Mouse (Mus musculus): ENCODE results near the gene Ptprn2. TPM values are rescaled to one million over a fixed set of nuclear protein-coding genes. Genes with fewer than 3 reads are reported as not detected.

Ptprn2 gene
- total RNA-seq, 4 experiments from 2014 or later, result 314 to 341 (median 329) TPM

DNA sequence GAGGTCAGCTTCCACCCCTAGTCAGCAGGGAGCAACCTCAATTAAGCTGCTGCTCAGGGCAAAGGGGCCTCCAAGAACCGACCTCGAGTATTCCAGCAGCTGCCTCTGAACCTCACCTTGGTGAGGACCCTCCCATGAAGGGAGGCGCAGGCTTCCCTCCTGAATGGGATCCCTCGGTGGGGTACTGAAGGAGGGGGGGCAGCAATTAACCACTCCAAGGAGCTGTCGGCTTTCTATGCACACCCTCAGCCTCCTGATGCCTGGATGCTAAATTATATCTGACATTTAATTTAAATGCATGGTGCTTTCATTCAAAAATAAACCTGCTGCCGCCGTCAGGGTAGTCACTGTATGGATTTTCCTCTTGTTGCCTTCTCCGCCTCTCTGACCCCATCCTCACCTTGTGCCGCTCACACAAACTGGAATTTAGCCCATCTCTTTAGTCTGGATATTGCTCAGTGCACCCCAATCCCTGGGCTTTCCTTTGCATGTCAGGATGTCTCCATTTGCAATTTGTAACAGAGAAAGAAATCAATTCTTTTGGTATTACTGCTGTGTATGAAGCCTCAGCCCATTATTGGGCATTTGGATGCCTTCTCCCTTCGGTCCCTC is 629.8 kb downstream of the Ptprn2 start:
- DNase-seq (ENCODE audit: low spot score in 2 of 2), result no peak

DNA sequence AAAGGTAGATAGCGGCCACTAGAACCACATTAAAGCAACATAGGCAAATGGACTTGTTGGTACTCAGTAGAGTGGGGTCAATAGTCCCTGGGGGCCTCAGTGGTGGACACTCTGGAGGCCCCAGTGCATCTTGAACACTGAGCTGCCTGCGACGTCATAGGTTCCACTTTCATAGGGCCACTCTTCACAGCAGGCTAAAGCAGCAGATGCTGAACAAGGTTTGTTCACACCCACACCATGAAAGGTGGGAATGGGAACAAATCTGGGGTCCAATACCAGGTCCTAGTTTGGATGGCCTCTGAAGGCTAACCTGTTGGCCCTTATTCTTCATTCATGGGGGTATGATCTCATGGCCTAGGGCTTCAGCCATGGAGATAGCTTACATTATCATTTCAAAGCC is 641.6 kb downstream of the Ptprn2 start:
- peak in 1 of 2 experiments; percentile 40 for DNase-seq (ENCODE audit: low spot score in 2 of 2)

- peak in 1 of 2 experiments; percentile 46 for DNase-seq (ENCODE audit: low spot score in 2 of 2)
Measured at GRCm38 (mm10) chr12:117127485-117127884, 642.0 kb downstream of the Ptprn2 start.

DNA sequence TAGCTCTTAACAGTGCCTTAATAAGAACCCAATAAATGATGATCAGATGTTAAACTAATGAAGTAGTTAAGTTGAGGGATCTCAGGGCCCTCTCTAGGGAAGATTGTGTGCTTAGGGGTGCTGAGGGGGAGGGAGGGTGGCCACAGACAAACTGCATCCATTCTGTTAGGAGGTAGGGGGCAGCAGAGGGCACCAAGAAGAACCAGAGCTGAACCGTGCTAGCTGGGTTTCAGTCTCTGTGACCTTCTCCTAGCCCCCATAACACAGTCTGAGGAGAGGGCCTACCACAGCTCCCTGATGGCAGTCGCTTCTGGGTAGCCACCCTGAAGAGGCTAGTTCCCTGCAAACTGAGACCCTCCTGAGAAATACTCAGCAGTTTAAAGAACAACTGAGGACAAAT is 646.6 kb downstream of the Ptprn2 start:
- DNase-seq (ENCODE audit: low spot score in 2 of 2), result no peak

DNA sequence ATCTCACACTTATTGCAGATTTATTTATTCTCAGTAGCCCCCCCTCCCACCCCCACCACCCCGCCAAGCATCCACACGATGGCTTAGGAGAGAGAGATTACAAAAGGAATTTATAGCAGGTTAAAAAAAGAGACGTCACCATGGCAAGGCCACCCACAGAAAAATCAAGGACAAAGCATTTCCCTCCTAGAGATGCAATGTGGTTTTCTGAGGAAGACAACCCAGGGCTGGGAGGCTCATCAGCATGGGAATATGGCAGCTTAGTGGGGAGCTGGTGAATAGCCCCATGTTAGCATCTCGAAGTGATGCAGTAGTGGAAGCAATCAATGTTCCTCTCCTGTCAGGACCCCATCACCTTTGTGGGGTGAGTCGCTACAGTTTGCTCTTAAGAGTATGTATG is 649.7 kb downstream of the Ptprn2 start:
- no peak for DNase-seq (ENCODE audit: low spot score in 2 of 2)

- DNase-seq (ENCODE audit: low spot score in 2 of 2), result peak in 1 of 2 experiments; percentile 35
Measured at GRCm38 (mm10) chr12:117136472-117137010, 651.0 kb downstream of the Ptprn2 start.

DNA sequence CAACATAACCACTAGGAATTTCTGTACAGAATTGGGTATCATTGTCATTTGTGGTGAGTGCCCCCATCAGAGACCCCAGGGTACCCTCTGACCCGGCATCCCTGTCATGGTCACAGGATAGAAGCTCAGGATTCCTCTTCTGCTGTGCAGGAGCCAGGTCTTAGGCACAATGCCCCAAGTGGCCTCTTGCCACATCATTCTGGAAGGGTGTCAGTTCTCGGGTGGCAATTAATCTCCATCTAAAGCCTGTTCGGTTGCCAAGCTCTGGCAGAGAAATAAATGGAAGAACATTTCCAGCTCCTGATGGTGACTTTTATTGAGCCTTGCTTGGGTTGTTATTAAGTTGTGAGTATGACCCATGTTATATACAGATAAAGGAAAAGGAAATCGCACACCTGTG is 655.4 kb downstream of the Ptprn2 start:
- DNase-seq (ENCODE audit: low spot score in 2 of 2), result no peak

DNA sequence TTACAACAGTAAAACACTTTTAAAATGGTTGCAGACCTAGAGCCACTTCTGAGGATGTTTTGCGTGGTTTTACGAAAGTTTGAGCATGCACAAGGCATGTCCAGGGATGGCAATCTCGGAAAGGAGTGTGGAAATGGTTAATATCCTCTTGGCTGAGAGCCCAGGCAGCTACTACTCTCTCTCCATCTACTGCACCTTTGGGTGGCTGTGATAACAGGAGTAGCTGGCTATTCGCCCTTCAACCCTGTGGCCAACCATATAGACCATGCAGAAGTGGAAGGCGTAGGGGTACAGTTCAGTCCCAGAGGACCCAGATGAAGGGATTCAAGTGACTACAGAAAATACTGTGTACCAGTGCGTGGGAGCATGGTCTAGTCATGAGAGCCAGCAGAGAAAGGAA is 655.9 kb downstream of the Ptprn2 start:
- DNase-seq (ENCODE audit: low spot score in 2 of 2), result no peak

GRCm38 (mm10) chr12:117149176-117149575 is 663.7 kb downstream of the Ptprn2 start:
- no peak for DNase-seq (ENCODE audit: low spot score in 2 of 2)

DNA sequence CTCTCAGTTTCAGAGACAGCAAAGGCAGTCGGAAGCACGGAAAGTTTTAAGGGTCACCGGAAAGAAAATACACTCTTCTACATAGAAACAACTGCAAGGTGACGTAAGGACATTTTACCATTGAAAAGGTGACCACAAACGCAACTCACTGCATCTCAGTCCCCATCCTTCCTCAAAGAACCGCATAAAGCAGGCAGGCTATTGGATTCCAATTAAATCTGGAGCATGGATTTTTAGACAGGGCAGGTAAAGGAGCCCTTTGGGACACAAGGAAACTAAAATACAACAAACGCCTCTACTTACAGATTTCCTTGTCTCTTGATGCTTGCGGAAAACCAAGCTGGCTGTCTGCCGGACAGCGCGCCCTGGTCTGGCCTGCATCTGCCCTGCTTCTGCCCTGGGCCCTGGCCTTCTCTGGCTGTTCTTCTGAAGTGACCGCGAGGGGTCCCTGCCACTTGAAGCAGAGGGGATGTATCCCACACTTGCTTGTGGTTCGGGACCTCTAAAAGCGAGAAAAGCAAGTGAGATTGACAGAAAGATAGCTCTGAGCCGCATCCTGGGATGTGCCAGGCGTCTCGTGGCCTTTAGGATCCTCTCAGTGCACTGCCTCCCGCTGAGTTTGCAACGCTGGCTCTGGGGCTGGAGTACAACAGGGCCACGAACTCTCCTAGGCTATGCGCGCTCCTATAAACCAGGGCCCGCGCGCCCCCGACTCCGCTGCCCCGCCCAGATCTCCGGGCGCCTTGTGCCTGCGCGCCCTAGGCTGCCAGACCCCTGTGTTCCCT is 665.3 kb downstream of the Ptprn2 start:
- no peak for DNase-seq (ENCODE audit: low spot score in 2 of 2)

- no peak for DNase-seq (ENCODE audit: low spot score in 2 of 2)
Measured at GRCm38 (mm10) chr12:117151611-117152010, 666.1 kb downstream of the Ptprn2 start.

- no peak for DNase-seq (ENCODE audit: low spot score in 2 of 2)
Measured at GRCm38 (mm10) chr12:117152366-117153165, 667.0 kb downstream of the Ptprn2 start.

- no peak for DNase-seq (ENCODE audit: low spot score in 2 of 2)
Measured at GRCm38 (mm10) chr12:117153166-117153480, 667.6 kb downstream of the Ptprn2 start.

- peak in 1 of 2 experiments; percentile 54 for DNase-seq (ENCODE audit: low spot score in 2 of 2)
Measured at GRCm38 (mm10) chr12:117153671-117154355, 668.3 kb downstream of the Ptprn2 start.

- DNase-seq (ENCODE audit: low spot score in 2 of 2), result no peak
Measured at GRCm38 (mm10) chr12:117154356-117155243, 669.1 kb downstream of the Ptprn2 start.

GRCm38 (mm10) chr12:117155307-117156220 is 670.0 kb downstream of the Ptprn2 start:
- DNase-seq (ENCODE audit: low spot score in 2 of 2), result no peak

- no peak for DNase-seq (ENCODE audit: low spot score in 2 of 2)
Measured at GRCm38 (mm10) chr12:117156256-117156655, 670.7 kb downstream of the Ptprn2 start.

- no peak for DNase-seq (ENCODE audit: low spot score in 2 of 2)
Measured at GRCm38 (mm10) chr12:117156786-117157185, 671.3 kb downstream of the Ptprn2 start.

DNA sequence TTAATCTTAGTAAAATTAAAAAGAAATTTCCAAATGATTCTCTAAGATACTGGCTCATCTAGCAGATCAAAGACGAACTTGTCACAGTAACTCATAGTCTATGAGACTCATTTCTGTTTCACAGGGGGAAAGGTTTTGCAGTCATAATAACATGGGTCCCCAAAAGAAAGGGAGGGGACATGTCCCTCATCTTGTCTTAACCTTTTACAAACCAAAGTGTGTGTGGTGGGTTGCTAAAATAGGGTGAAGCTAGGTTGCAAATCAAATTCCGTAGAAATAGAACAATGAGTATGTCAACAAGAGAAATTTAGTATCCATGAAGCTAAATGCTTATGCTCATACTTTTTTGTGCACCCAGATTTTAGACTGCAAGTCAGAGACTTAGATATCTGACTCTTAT is 671.7 kb downstream of the Ptprn2 start:
- DNase-seq (ENCODE audit: low spot score in 2 of 2), result no peak
